In the genomic region with DNA sequence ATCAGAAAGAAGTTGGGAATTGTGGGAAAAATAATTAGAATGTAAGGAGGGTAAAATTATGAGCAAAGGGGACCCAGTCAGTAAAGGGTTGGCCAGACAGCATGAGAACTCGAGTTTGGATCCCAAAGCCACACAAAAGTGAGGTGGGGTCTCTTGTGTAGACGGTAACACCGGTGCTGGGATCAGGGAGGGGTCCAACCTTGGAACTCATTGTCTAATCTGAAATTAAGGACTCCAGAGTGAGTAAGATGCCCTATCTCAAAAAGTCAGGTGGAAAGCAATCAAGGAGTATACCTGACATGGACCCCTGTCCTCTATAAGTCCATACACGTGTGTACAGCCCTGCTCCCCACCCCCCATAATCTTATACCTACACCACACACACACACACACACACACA, we compare ENCODE assay signal across 25 mouse cellular contexts.
DNase-seq lines count a peak whose midpoint lies in the region; ATAC-seq and TF ChIP-seq lines count a peak whose summit lies in the region.
"Had no signal": no experiment of that assay in that cellular context is flagged by ENCODE, and none has a peak within 500 bp of the region (broad histone marks: within the 10 kb centered on the region; RNA-seq: fewer than 3 reads in every experiment).

No protein-coding gene starts in this region.

- WGBS in kidney, embryonic 14.5 days: 93% methylated on average over 4 of the region's 4 CpGs
- 86% methylated on average over 4 of the region's 4 CpGs for WGBS in lung, postnatal 0 days
- WGBS in macrophage (ENCODE audit: missing documents): 90% methylated on average over 4 of the region's 4 CpGs

- no peak overlapping the region for H3K4me3 ChIP-seq in kidney, embryonic 14.5 days (ENCODE audit: low read length)
- H3K4me3 ChIP-seq in lung, postnatal 0 days (ENCODE audit: low read depth, low read length): no peak overlapping the region
- H3K4me3 ChIP-seq in macrophage (ENCODE audit: inconsistent target): no peak overlapping the region
- H3K4me3 ChIP-seq: embryonic facial prominence, embryonic 13.5 days; forebrain, embryonic 10.5 days; forebrain, embryonic 15.5 days; hindbrain, embryonic 13.5 days; midbrain, embryonic 10.5 days; midbrain, embryonic 15.5 days had no signal

- H3K79me2 ChIP-seq in macrophage (ENCODE audit: inconsistent target): no peaks in the 10 kb centered on the region

- no peak for TF ChIP-seq EP300 in lung, postnatal 0 days (IDR thresholded peaks at IDR 0.05)

- H3K9ac ChIP-seq in kidney, embryonic 14.5 days (ENCODE audit: low read depth, low read length): no peak overlapping the region
- H3K9ac ChIP-seq in lung, postnatal 0 days (replicated peaks; ENCODE audit: low read depth): no peak overlapping the region
- H3K9ac ChIP-seq: embryonic facial prominence, embryonic 13.5 days; forebrain, embryonic 15.5 days; hindbrain, embryonic 13.5 days; liver, embryonic 14.5 days; midbrain, embryonic 15.5 days had no signal

- no peak for TF ChIP-seq CTCF in lung, postnatal 0 days (IDR thresholded peaks at IDR 0.05)

- no peaks in the 10 kb centered on the region for H3K9me3 ChIP-seq in kidney, embryonic 14.5 days (ENCODE audit: control insufficient read depth, low read length)
- H3K9me3 ChIP-seq in lung, postnatal 0 days (ENCODE audit: low read length): no peaks in the 10 kb centered on the region
- H3K9me3 ChIP-seq: embryonic facial prominence, embryonic 13.5 days; forebrain, embryonic 10.5 days; forebrain, embryonic 15.5 days; G1E; hindbrain, embryonic 13.5 days; midbrain, embryonic 10.5 days; midbrain, embryonic 15.5 days had no signal

- no peak overlapping the region for H3K4me2 ChIP-seq in kidney, embryonic 14.5 days (replicated peaks; ENCODE audit: low read depth, low read length)
- no peak overlapping the region for H3K4me2 ChIP-seq in lung, postnatal 0 days (replicated peaks; ENCODE audit: low read depth, low read length)
- H3K4me2 ChIP-seq: embryonic facial prominence, embryonic 13.5 days; forebrain, embryonic 15.5 days; heart, embryonic 11.5 days; hindbrain, embryonic 13.5 days; midbrain, embryonic 15.5 days had no signal

- no peaks in the 10 kb centered on the region for H3K36me3 ChIP-seq in kidney, embryonic 14.5 days (ENCODE audit: control insufficient read depth, insufficient read depth, low read length)
- no peaks in the 10 kb centered on the region for H3K36me3 ChIP-seq in lung, postnatal 0 days (ENCODE audit: insufficient read depth, low read length)
- no peaks in the 10 kb centered on the region for H3K36me3 ChIP-seq in macrophage (ENCODE audit: inconsistent target)
- H3K36me3 ChIP-seq: embryonic facial prominence, embryonic 13.5 days; forebrain, embryonic 10.5 days; forebrain, embryonic 15.5 days; G1E; hindbrain, embryonic 13.5 days; midbrain, embryonic 10.5 days; midbrain, embryonic 15.5 days had no signal

- H3K4me1 ChIP-seq in kidney, embryonic 14.5 days (ENCODE audit: control insufficient read depth, insufficient read depth, low read length): no peaks in the 10 kb centered on the region; the same call in 1 of the 2 replicates
- peaks cover 13% of the 10 kb centered on the region for H3K4me1 ChIP-seq in lung, postnatal 0 days (ENCODE audit: insufficient read depth, low read depth, low read length)
- H3K4me1 ChIP-seq: forebrain, embryonic 10.5 days had no signal

- DNase-seq in heart, adult 11 months: peak; percentile 91
- DNase-seq in heart, adult 9 months (ENCODE audit: low spot score in 2 of 2): no peak
- DNase-seq in kidney, adult 9 months: no peak
- DNase-seq in lung, postnatal 0 days (ENCODE audit: low spot score): no peak
- DNase-seq in lung, postnatal 4 days: no peak
- DNase-seq: adrenal gland, postnatal 10 days; cerebellum, adult 18-20 months; cerebellum, postnatal 10 days; kidney, adult 8-10 months; kidney, postnatal 14 days; left cerebral cortex, postnatal 4 days; right cerebral cortex, adult 18-20 months; spleen, adult 18-20 months had no signal

- ATAC-seq in kidney, embryonic 14.5 days (ENCODE audit: low FRiP score, low TSS enrichment): no peak
- ATAC-seq in lung, postnatal 0 days: no peak
- ATAC-seq: forebrain, embryonic 15.5 days; intestine, embryonic 16.5 days; midbrain, embryonic 15.5 days had no signal

- H3K27ac ChIP-seq in kidney, embryonic 14.5 days (ENCODE audit: low read depth, low read length): 0 out of 2 replicates have a peak overlapping the region, but pooled peaks have one; percentile 8
- peak overlapping the region; percentile 77; the same call in 1 of the 2 replicates for H3K27ac ChIP-seq in lung, postnatal 0 days (ENCODE audit: low read length)
- H3K27ac ChIP-seq in macrophage: peak overlapping the region; percentile 95
- H3K27ac ChIP-seq: forebrain, embryonic 15.5 days; liver, embryonic 14.5 days; midbrain, embryonic 10.5 days; midbrain, embryonic 15.5 days had no signal

- no peaks in the 10 kb centered on the region for H3K27me3 ChIP-seq in kidney, embryonic 14.5 days (ENCODE audit: control insufficient read depth, insufficient read depth, low read length)
- no peaks in the 10 kb centered on the region for H3K27me3 ChIP-seq in lung, postnatal 0 days (replicated peaks; ENCODE audit: insufficient read depth, low read length)
- H3K27me3 ChIP-seq: embryonic facial prominence, embryonic 13.5 days; forebrain, embryonic 15.5 days; hindbrain, embryonic 13.5 days; midbrain, embryonic 15.5 days had no signal

Comparison
In these comparisons a context has a peak if more than half of its experiments do, and no peak if none do; other contexts are left out.
1. H3K27ac ChIP-seq: peak in every context shown above with its lines; median percentile 95 in macrophage; 77 in lung, postnatal 0 days; 8 in kidney, embryonic 14.5 days.